Mouse (Mus musculus) CH12.LX (cell line): ENCODE measurements at regions not wholly inside any gene's neighbourhood (a gene's known extent, or its start where the extent isn't known, plus 50 kb on each side); places are given as distances from the start of the nearest gene placed in this dataset.

Experiments used
- DNase-seq: peaks from one replicate; pipeline ENCODE4 v3.0.0-alpha.2; 2013; ENCODE audit errors: extremely low read depth
- H3K27ac ChIP-seq: 2 replicates; pipeline ENCODE4 v1.5.1; 2012; ENCODE audit warnings: low read depth, mild to moderate bottlenecking, control low read depth, moderate library complexity; ENCODE audit not compliant: insufficient read depth
- H3K27me3 ChIP-seq: replicated peaks from 2 replicates; pipeline ENCODE3; 2012; ENCODE audit warnings: inconsistent platforms
- H3K36me3 ChIP-seq, 2 experiments: replicated peaks in 1 of 2; 2 replicates each; pipeline versions ENCODE3 to v1.6.1; 2012; ENCODE audit warnings: inconsistent platforms in 1 of 2, low read length in 1 of 2, mild to moderate bottlenecking in 1 of 2, mixed read lengths in 1 of 2, moderate library complexity in 1 of 2; ENCODE audit not compliant: control insufficient read depth in 1 of 2, insufficient read depth in 1 of 2
- H3K4me1 ChIP-seq, 2 experiments: 2 replicates each; pipeline ENCODE4 v1.6.1; 2012; ENCODE audit warnings: inconsistent platforms in 1 of 2, moderate library complexity in 1 of 2; ENCODE audit not compliant: insufficient read depth in 2 of 2, control insufficient read depth in 1 of 2
- H3K4me2 ChIP-seq: 2 replicates; pipeline ENCODE4 v1.6.1; 2012; ENCODE audit warnings: low read depth, mild to moderate bottlenecking, control low read depth; ENCODE audit not compliant: poor library complexity, insufficient read depth, severe bottlenecking
- H3K4me3 ChIP-seq, 3 experiments: fragments of 150-350 bp in 1 of 3; sonication (generic) in 1 of 3; replicated peaks in 1 of 3; 2 replicates each; pipeline versions ENCODE3 to v1.5.1; 2011 to 2012; ENCODE audit warnings: low read depth in 2 of 3, low read length in 2 of 3, mild to moderate bottlenecking in 2 of 3, moderate library complexity in 2 of 3, control low read depth in 1 of 3, improper control_type of control experiment in 1 of 3, inconsistent platforms in 1 of 3, mixed read lengths in 1 of 3; ENCODE audit not compliant: poor library complexity in 1 of 3
- H3K79me2 ChIP-seq: replicated peaks from 2 replicates; pipeline ENCODE4 v1.6.1; 2012; ENCODE audit warnings: mild to moderate bottlenecking, moderate library complexity; ENCODE audit not compliant: control insufficient read depth, poor library complexity, insufficient read depth, severe bottlenecking; ENCODE audit errors: extremely low read depth
- H3K9ac ChIP-seq: 2 replicates; pipeline ENCODE4 v1.6.1; 2012; ENCODE audit warnings: low read depth, mild to moderate bottlenecking, control low read depth, moderate library complexity; ENCODE audit not compliant: insufficient read depth
- H3K9me3 ChIP-seq: replicated peaks from 2 replicates; pipeline ENCODE3; 2012; ENCODE audit warnings: low read length, inconsistent platforms, mixed read lengths
- CTCF ChIP-seq, 2 experiments: IDR thresholded peaks in 1 of 2; conservative IDR thresholded peaks in 1 of 2; 2 replicates each; pipeline ENCODE4 v1.5.1; 2011 to 2012; ENCODE audit warnings: low read depth in 2 of 2, low read length in 2 of 2, improper control_type of control experiment in 1 of 2, inconsistent platforms in 1 of 2, mild to moderate bottlenecking in 1 of 2, moderate library complexity in 1 of 2
- EP300 ChIP-seq: IDR thresholded peaks from 2 replicates; pipeline ENCODE4 v1.6.1; 2011; ENCODE audit warnings: low read length, improper control_type of control experiment
- GABPA ChIP-seq: IDR thresholded peaks from 2 replicates; pipeline ENCODE4 v1.6.1; 2012; ENCODE audit warnings: low read depth, low read length, improper control_type of control experiment, inconsistent platforms; ENCODE audit not compliant: insufficient replicate concordance
- HCFC1 ChIP-seq: IDR thresholded peaks from 2 replicates; pipeline ENCODE4 v1.6.1; 2012; ENCODE audit warnings: low read depth, mild to moderate bottlenecking, inconsistent platforms, low read length, improper control_type of control experiment
- JUN ChIP-seq: IDR thresholded peaks from 2 replicates; pipeline ENCODE4 v1.6.1; 2011; ENCODE audit warnings: low read depth, mild to moderate bottlenecking, low read length, improper control_type of control experiment, moderate library complexity; ENCODE audit not compliant: insufficient read depth
- JUND ChIP-seq: conservative IDR thresholded peaks from 2 replicates; pipeline ENCODE4 v1.6.1; 2011; ENCODE audit warnings: low read depth, low read length, improper control_type of control experiment
- MXI1 ChIP-seq: IDR thresholded peaks from 2 replicates; pipeline ENCODE4 v1.6.1; 2011; ENCODE audit warnings: mild to moderate bottlenecking, low read depth, low read length, improper control_type of control experiment
- NELFE ChIP-seq: IDR thresholded peaks from 2 replicates; pipeline ENCODE4 v1.6.1; 2011; ENCODE audit warnings: low read depth, low read length, improper control_type of control experiment
- NRF1 ChIP-seq: IDR thresholded peaks from 2 replicates; pipeline ENCODE4 v1.6.1; 2014; ENCODE audit warnings: low read depth, mild to moderate bottlenecking, inconsistent platforms, low read length, improper control_type of control experiment, moderate library complexity
- POLR2A ChIP-seq: IDR thresholded peaks from 2 replicates; pipeline ENCODE4 v1.6.1; 2011; ENCODE audit warnings: low read depth, mild to moderate bottlenecking, improper control_type of control experiment, low read length
- RAD21 ChIP-seq: IDR thresholded peaks from 2 replicates; pipeline ENCODE4 v1.6.1; 2011; ENCODE audit warnings: low read depth, mild to moderate bottlenecking, low read length, improper control_type of control experiment, moderate library complexity
- SIN3A ChIP-seq: IDR thresholded peaks from 2 replicates; pipeline ENCODE4 v1.6.1; 2012; ENCODE audit warnings: low read length, improper control_type of control experiment, inconsistent platforms
- UBTF ChIP-seq: IDR thresholded peaks from 2 replicates; pipeline ENCODE4 v1.6.1; 2012; ENCODE audit warnings: low read depth, mild to moderate bottlenecking, inconsistent platforms, low read length, improper control_type of control experiment, moderate library complexity
- USF1 ChIP-seq: IDR thresholded peaks from 2 replicates; pipeline ENCODE4 v1.6.1; 2014; ENCODE audit warnings: low read depth, mild to moderate bottlenecking, inconsistent platforms, low read length, improper control_type of control experiment
- ZMIZ1 ChIP-seq: IDR thresholded peaks from 2 replicates; pipeline ENCODE4 v1.6.1; 2012; ENCODE audit warnings: low read depth, mild to moderate bottlenecking, inconsistent platforms, low read length, improper control_type of control experiment
- dilution Hi-C: fragments of 300-500 bp; cut with MboI; formaldehyde crosslinking; loops from 2 replicates; pipeline ENCODE4 v1.14.3; 2020; ENCODE audit warnings: low sequenced_read_pairs; ENCODE audit not compliant: extremely low pct_unique_long_range_greater_than_20kb, extremely low pct_ligation_motif_present
- in situ Hi-C: fragments of 300-500 bp; cut with MboI; formaldehyde crosslinking; loops from 3 replicates; pipeline ENCODE4 v1.14.3; 2019; ENCODE audit warnings: low sequenced_read_pairs, low pct_ligation_motif_present, low pct_unique_long_range_greater_than_20kb, mixed read lengths

DNA sequence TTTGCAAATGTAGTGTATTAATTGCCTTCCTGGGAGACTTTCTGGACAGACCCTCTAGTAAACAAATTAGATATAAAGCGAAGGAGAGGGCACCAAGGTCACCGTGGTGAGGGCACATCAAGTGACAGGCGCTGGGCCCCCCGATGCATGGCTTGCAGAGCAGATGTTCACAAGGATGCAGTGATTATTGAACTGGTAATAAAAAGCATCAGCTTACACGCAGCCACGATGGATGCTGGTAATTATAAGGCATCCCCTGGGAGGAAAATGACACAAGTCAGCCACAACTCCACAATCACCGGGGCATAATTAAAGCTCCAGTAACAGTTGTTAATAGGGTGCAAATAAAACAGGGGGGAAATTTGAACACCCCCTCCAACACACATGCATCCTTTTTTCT, 217.5 kb upstream of the Dph6 start:
- no peak overlapping the region for H3K4me3 ChIP-seq
- no peak overlapping the region for H3K9ac ChIP-seq
- in situ Hi-C loops = no loop called here
- dilution Hi-C loops = no loop called here
- TF ChIP-seq NRF1 (no peak), SIN3A (no peak), POLR2A (no peak), CTCF (conservative IDR thresholded peaks at IDR 0.05 in 1 of 2, IDR thresholded peaks at IDR 0.05 in 1 of 2; ENCODE audit: low read depth in 2 of 2, low read length in 2 of 2) (no peak), NELFE (no peak)
- TF ChIP-seq, all 38 proteins: peak for 0
- Histone ChIP-seq H3K27me3 (no peaks in the 10 kb centered on the region), H3K4me2 (no peak overlapping the region), H3K4me1 (no peaks in the 10 kb centered on the region), H3K36me3 (no peaks in the 10 kb centered on the region), H3K79me2 (no peaks in the 10 kb centered on the region), H3K27ac (no peak overlapping the region), H3K9me3 (no peaks in the 10 kb centered on the region)
- no peak for DNase-seq

DNA sequence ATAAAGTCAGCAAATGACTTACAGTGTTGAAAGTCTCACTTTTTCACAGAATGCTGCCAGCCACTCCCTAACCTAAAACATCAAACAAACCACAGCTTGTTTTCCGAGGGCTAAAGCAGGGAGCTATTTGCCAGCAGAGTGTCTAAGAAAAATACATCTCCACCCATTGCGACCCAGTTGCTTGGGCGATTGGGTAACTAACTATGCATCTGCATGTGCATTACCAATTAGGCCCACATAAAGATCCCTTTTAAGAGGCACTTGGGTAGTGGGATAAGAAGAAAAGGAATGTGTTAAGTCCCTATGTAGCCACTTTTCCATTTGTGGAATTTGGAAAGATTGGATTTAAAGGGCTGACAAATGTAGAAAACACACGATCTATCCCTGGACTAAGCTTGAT, 218.3 kb upstream of the Dph6 start:
- no peak overlapping the region for H3K9ac ChIP-seq
- no peaks in the 10 kb centered on the region for H3K79me2 ChIP-seq
- H3K4me2 ChIP-seq = no peak overlapping the region
- no peak overlapping the region for H3K4me3 ChIP-seq
- H3K9me3 ChIP-seq = no peaks in the 10 kb centered on the region
- dilution Hi-C loops = no loop called here
- no peaks in the 10 kb centered on the region for H3K36me3 ChIP-seq
- H3K4me1 ChIP-seq = no peaks in the 10 kb centered on the region
- in situ Hi-C loops = no loop called here
- DNase-seq = no peak
- no peak for TF ChIP-seq JUN
- TF ChIP-seq GABPA = no peak
- no peak for TF ChIP-seq JUND
- TF ChIP-seq EP300 = no peak
- no peak for TF ChIP-seq SIN3A
- no peak for TF ChIP-seq ZMIZ1
- TF ChIP-seq UBTF = no peak
- no peak for TF ChIP-seq HCFC1
- TF ChIP-seq RAD21 = no peak
- TF ChIP-seq MXI1 = no peak
- no peaks in the 10 kb centered on the region for H3K27me3 ChIP-seq
- no peak overlapping the region for H3K27ac ChIP-seq

DNA sequence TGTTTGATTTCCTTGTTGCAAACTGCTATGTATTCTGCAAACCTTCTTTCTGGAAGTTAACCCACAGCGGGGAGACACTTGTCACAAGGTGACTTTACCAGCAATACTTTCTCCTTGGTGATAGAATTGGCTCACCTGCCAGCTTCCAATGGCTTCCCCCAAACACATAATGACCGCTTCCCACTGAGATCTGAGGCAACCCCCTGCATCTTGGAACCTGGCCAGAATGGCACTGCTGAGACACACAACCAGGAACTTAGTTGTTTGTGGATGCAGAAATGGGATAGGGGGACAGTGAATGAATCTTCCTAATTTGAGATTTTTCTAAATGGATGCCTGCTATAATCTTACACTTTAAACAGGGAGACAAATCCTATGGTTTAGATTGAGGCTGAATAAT, 224.3 kb upstream of the Dph6 start:
- in situ Hi-C loops = no loop called here
- TF ChIP-seq USF1 (no peak), EP300 (no peak), NELFE (no peak)
- TF ChIP-seq, all 38 proteins: peak for 0
- Histone ChIP-seq H3K79me2 (no peaks in the 10 kb centered on the region), H3K4me2 (no peak overlapping the region), H3K27me3 (no peaks in the 10 kb centered on the region), H3K36me3 (no peaks in the 10 kb centered on the region), H3K9me3 (no peaks in the 10 kb centered on the region), H3K9ac (no peak overlapping the region), H3K4me1 (no peaks in the 10 kb centered on the region), H3K27ac (no peak overlapping the region), H3K4me3 (no peak overlapping the region)
- dilution Hi-C loops = no loop called here
- DNase-seq = no peak
